Mouse (Mus musculus) embryonic facial prominence, embryonic 15.5 days (tissue): Measurements from ENCODE around the gene Rps16. TPM values are rescaled to one million over a fixed set of nuclear protein-coding genes. Genes with fewer than 3 reads are reported as not detected.

Source experiments
- ATAC-seq: fragments of 200-750 bp; cut with Nextera tagmentation; 2 replicates; pipeline ENCODE4 v1.8.0; 2017; ENCODE audit warnings: low read depth, moderate TSS enrichment; ENCODE audit not compliant: insufficient number of reproducible peaks, low FRiP score, low TSS enrichment
- H3K27ac ChIP-seq: fragments of 300-500 bp; sonication (generic); replicated peaks from 2 replicates; pipeline ENCODE4 v1.5.1; 2015; ENCODE audit warnings: mild to moderate bottlenecking, inconsistent platforms
- H3K27me3 ChIP-seq: fragments of 300-500 bp; sonication (generic); 2 replicates; pipeline ENCODE4 v1.6.1; 2015; ENCODE audit warnings: inconsistent platforms
- H3K36me3 ChIP-seq: fragments of 300-500 bp; sonication (generic); 2 replicates; pipeline ENCODE4 v1.6.1; 2015; ENCODE audit warnings: mild to moderate bottlenecking, inconsistent platforms
- H3K4me1 ChIP-seq: fragments of 300-500 bp; sonication (generic); 2 replicates; pipeline ENCODE4 v1.6.1; 2015; ENCODE audit warnings: inconsistent platforms
- H3K4me2 ChIP-seq: fragments of 300-500 bp; sonication (generic); replicated peaks from 2 replicates; pipeline ENCODE4 v1.6.1; 2015; ENCODE audit warnings: mild to moderate bottlenecking, inconsistent platforms
- H3K4me3 ChIP-seq: fragments of 300-500 bp; sonication (generic); replicated peaks from 2 replicates; pipeline ENCODE4 v1.5.1; 2015; ENCODE audit warnings: mild to moderate bottlenecking, inconsistent platforms
- H3K9ac ChIP-seq: fragments of 300-500 bp; sonication (generic); 2 replicates; pipeline ENCODE4 v1.6.1; 2015; ENCODE audit warnings: inconsistent platforms
- H3K9me3 ChIP-seq: fragments of 300-500 bp; sonication (generic); replicated peaks from 2 replicates; pipeline ENCODE4 v1.6.1; 2016; ENCODE audit warnings: inconsistent platforms
- WGBS: fragments of 180-500 bp; shearing (Covaris S2); methylation state at CpG from one replicate; pipeline ENCODE4 v1.1.7; 2015; 5-methylcytosine and 5-hydroxymethylcytosine counted together
- polyA plus RNA-seq: library from polyadenylated mRNA; unstranded; fragments of >200 nt; fragmentation: Nextera tagmentation; extraction: Ambion mirVana; gene quantifications from 2 replicates; pipeline ENCODE4 v1.2.1, GENCODE M21; 2015

Rps16 gene
- polyA plus RNA-seq, 1 experiment from 2014 or later: 1,004 TPM

DNA sequence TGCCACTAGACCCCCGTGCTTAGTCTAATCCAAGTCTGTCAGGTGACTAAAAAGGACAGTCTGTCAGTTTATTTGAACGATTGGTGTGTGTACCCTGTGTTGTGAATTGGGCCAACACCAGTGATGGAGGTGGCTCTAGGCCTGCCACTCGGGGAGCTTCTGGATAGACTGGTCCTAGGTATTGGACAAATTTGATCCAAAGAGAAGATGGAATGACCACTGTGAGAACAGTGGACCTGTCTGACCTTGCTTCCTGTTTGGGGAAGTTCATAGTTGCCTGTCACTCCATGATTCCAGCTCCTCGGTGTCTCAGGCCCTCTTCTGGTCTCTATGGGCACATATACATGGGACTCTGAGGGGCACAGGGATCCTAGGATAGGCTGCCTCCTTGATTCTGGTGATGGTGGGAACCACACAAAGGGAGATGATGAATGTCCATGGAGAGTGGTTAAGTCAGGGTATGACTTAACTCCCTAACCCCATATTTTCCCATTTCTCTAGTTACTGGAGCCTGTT lies 1.3 kb downstream of the Rps16 start:
- peak overlapping the region; percentile 97 for H3K9ac ChIP-seq
- no peaks in the 10 kb centered on the region for H3K9me3 ChIP-seq
- ATAC-seq: no peak
- peaks cover 29% of the 10 kb centered on the region for H3K4me1 ChIP-seq
- 31% methylated on average over 4 of the region's 4 CpGs for WGBS
- peaks cover 35% of the 10 kb centered on the region for H3K36me3 ChIP-seq
- H3K27ac ChIP-seq: no peak overlapping the region; the same call in 1 of the 2 replicates
- peak overlapping the region; percentile 90 for H3K4me3 ChIP-seq
- H3K27me3 ChIP-seq: no peaks in the 10 kb centered on the region
- peak overlapping the region; percentile 73 for H3K4me2 ChIP-seq

DNA sequence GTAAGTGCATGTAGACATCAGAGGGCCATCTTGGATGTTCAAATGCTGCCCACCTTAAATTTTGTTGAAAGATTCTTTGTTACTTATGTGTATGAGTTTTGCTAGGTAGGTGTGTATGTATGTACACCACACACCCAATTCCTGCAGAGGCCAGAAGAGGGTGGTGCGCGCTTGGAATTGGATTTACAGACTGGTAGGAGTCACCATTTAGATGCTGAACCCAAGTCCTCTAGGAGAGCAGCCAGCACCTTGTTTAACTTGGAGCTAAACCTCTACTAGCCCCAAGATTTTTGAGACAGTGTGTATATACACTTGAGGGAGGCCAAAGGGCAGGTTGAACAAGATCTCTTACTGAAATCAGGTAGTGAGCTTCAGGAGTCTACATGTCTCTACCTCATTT lies 2.8 kb downstream of the Rps16 start:
- no peak overlapping the region for H3K4me2 ChIP-seq
- no peak for ATAC-seq
- H3K4me1 ChIP-seq: peaks cover 45% of the 10 kb centered on the region
- H3K9me3 ChIP-seq: no peaks in the 10 kb centered on the region
- no peaks in the 10 kb centered on the region for H3K27me3 ChIP-seq
- H3K36me3 ChIP-seq: peaks cover 35% of the 10 kb centered on the region
- no peak overlapping the region for H3K27ac ChIP-seq
- no peak overlapping the region for H3K9ac ChIP-seq
- 96% methylated on average over 2 of the region's 2 CpGs for WGBS
- H3K4me3 ChIP-seq: no peak overlapping the region

DNA sequence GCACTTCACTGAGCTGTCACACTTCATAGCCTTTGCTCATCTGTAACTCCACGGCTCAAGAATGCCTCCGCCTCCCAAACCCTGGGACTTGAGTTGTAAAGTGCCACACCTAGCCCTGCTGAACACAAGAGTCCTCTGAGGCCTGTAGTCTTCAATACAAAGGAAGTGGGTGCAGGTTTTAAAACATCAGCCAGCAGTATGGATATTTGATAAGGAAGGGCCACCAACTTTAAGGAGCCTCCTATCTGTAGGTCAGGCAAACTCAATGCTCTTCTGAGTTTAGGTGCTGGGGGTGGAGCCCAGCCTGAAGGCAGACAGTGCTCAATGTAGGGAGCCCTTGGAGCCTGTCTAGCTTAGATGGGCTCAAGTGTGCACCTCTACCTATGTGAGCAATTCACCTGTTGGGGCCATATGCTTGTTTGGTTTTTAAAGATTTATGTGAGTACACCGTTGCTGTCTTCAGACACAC lies 3.7 kb downstream of the Rps16 start:
- Histone ChIP-seq H3K27ac (no peak overlapping the region), H3K9ac (no peak overlapping the region), H3K9me3 (no peaks in the 10 kb centered on the region), H3K4me1 (peaks cover 49% of the 10 kb centered on the region), H3K27me3 (no peaks in the 10 kb centered on the region), H3K36me3 (peaks cover 41% of the 10 kb centered on the region), H3K4me3 (no peak overlapping the region), H3K4me2 (no peak overlapping the region)
- ATAC-seq: no peak
- WGBS: 87% methylated on average over 3 of the region's 3 CpGs

DNA sequence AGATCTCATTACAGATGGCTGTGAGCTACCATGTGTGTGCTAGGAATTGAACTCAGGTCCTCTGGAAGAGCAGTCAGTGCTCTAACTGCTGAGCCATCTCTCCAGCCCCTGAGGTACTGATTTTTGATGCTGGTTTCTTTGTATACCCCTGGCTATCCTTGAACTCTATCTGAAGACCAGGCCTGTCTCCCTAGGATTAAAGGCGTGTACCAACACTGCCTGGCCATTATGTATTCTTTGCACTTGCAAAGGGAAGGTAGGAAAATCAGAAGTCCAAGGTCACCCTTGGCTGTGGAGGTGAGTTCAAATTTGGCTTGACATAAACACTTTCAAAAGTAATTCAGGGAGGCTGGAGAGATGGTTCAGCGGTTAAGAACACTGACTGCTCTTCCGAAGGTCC lies 4.1 kb downstream of the Rps16 start:
- H3K27ac ChIP-seq: no peak overlapping the region
- ATAC-seq: no peak
- no peak overlapping the region for H3K4me3 ChIP-seq
- no peak overlapping the region for H3K4me2 ChIP-seq
- 94% methylated on average over 3 of the region's 3 CpGs for WGBS
- peaks cover 47% of the 10 kb centered on the region for H3K4me1 ChIP-seq
- peaks cover 45% of the 10 kb centered on the region for H3K36me3 ChIP-seq
- H3K9me3 ChIP-seq: no peaks in the 10 kb centered on the region
- no peak overlapping the region for H3K9ac ChIP-seq
- H3K27me3 ChIP-seq: no peaks in the 10 kb centered on the region

DNA sequence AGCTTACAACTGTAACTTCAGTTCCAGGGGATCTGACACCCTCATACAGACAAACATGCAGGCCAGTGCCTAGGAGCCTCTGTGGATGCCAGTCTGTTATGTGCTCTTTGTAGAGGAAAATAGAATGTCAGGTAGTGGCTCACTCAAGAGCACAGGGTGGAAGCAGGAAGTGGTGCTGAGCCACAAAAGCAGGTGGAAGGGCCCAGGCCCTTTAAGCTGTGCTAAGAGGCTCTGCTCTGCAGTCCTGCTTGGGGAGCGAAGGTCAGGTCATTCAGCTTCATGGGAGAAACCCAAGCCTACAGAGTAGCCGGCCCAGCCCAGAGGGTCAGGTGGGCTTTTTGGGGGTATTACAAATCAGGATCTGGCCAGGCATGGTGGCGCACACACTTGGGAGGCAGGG lies 4.8 kb downstream of the Rps16 start:
- H3K27ac ChIP-seq: no peak overlapping the region
- H3K36me3 ChIP-seq: peaks cover 51% of the 10 kb centered on the region
- peaks cover 46% of the 10 kb centered on the region for H3K4me1 ChIP-seq
- no peak overlapping the region for H3K4me3 ChIP-seq
- no peak overlapping the region for H3K9ac ChIP-seq
- ATAC-seq: no peak
- H3K27me3 ChIP-seq: no peaks in the 10 kb centered on the region
- H3K4me2 ChIP-seq: no peak overlapping the region
- WGBS: 87% methylated on average over 3 of the region's 3 CpGs
- H3K9me3 ChIP-seq: no peaks in the 10 kb centered on the region

DNA sequence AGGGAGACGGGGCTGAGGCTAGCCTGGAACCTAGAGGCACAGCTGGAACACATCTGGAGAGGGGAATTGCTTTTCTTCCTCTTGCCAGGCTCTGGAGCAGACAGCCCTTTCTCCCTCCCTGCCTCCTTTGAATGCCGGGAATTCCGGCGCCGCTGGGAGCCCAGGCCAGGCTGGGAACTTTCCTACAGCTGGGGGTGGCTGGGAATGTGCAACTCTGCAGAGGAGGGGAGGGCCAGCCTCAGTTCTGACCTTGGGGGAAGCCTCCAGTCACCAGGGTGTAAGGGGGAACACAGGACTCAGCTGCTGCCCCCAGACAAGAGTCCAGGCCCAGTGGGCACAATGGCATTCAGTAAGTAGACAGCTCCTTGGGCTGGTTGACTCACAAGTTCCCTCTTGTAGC lies 6.5 kb downstream of the Rps16 start:
- peaks cover 65% of the 10 kb centered on the region for H3K36me3 ChIP-seq
- 0 out of 2 replicates have a peak overlapping the region, but pooled peaks have one; percentile 6 for H3K4me3 ChIP-seq
- H3K27me3 ChIP-seq: no peaks in the 10 kb centered on the region
- H3K9me3 ChIP-seq: no peaks in the 10 kb centered on the region
- H3K9ac ChIP-seq: no peak overlapping the region
- ATAC-seq: 0 out of 2 replicates have a peak, but pooled peaks have one; percentile 32
- peak overlapping the region; percentile 85 for H3K27ac ChIP-seq
- peaks cover 40% of the 10 kb centered on the region for H3K4me1 ChIP-seq
- 5% methylated on average over 4 of the region's 5 CpGs for WGBS
- H3K4me2 ChIP-seq: no peak overlapping the region

DNA sequence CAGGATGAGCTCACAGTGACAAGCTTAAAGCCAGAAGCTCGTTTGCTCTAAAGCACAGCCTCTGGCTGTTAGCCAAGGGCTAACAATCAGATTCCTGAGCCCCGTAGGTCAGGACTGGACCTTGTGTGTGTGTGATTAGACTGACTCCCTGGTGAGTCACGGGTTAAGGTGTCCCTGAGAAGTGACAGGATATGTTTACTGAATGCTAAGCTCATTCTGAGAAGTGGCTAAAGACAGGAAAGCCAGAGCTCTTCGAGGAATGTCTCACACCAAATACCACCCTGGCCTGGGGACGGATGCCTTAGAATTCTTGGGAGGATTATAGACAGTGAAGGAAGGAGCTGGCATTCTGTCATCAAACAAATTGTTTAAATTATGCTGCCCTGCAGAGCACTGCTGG lies 7.5 kb downstream of the Rps16 start:
- no peaks in the 10 kb centered on the region for H3K9me3 ChIP-seq
- 0 out of 2 replicates have a peak overlapping the region, but pooled peaks have one; percentile 17 for H3K4me2 ChIP-seq
- H3K9ac ChIP-seq: no peak overlapping the region
- peaks cover 65% of the 10 kb centered on the region for H3K36me3 ChIP-seq
- 3% methylated on average over 5 of the region's 5 CpGs for WGBS
- H3K27me3 ChIP-seq: no peaks in the 10 kb centered on the region
- H3K4me3 ChIP-seq: no peak overlapping the region
- peak overlapping the region; percentile 85 for H3K27ac ChIP-seq
- peak; percentile 31 for ATAC-seq
- H3K4me1 ChIP-seq: peaks cover 38% of the 10 kb centered on the region

DNA sequence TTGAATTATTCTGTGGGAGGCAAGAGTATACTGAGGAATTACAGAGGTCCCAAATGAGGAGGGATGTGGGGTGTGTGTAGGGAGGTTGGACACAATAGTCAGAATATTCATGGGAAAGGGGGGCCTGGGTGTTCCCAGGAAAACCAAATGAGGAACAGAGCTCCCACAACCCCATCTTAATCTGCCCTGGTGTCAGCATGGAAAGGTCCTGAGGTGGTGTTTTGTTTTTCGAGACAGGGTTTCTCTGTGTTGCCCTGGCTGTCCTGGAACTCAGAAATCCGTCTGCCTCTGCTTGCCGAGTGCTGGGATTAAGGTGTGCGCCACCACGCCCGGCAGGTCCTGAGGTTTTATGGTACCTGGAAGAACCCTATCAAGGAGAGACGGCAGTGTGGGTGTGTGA lies 8.0 kb downstream of the Rps16 start:
- Histone ChIP-seq H3K9ac (no peak overlapping the region), H3K27me3 (no peaks in the 10 kb centered on the region), H3K4me1 (peaks cover 38% of the 10 kb centered on the region), H3K36me3 (peaks cover 64% of the 10 kb centered on the region), H3K4me3 (no peak overlapping the region), H3K9me3 (no peaks in the 10 kb centered on the region), H3K27ac (peak overlapping the region; percentile 85), H3K4me2 (no peak overlapping the region)
- 45% methylated on average over 7 of the region's 7 CpGs for WGBS
- ATAC-seq: peak; percentile 40; the same call in 1 of the 2 replicates

DNA sequence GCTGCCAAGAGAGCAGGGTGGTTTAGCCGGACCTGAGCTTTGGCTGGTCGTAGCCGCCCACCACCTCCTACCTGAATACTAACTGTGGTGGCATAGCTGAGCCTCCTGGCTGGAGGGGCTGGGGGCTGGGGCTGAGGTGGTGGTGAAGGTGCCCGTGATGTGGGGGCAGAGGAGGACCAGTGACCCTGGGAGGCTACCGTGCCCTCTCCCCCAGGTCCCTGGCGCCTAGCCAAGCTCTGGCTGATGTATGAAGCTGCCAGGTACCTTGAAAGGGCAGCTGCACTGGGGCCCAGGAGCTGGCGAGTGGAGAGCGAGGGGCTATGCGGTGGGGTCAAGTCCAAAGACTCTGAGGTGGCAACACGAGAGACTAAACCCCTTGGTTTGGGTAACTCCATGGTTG lies 9.4 kb downstream of the Rps16 start:
- H3K4me2 ChIP-seq: no peak overlapping the region
- H3K27me3 ChIP-seq: no peaks in the 10 kb centered on the region
- no peak overlapping the region for H3K27ac ChIP-seq
- peaks cover 38% of the 10 kb centered on the region for H3K4me1 ChIP-seq
- H3K9me3 ChIP-seq: no peaks in the 10 kb centered on the region
- WGBS: 92% methylated on average over 10 of the region's 10 CpGs
- H3K4me3 ChIP-seq: no peak overlapping the region
- no peak for ATAC-seq
- peaks cover 64% of the 10 kb centered on the region for H3K36me3 ChIP-seq
- no peak overlapping the region for H3K9ac ChIP-seq

DNA sequence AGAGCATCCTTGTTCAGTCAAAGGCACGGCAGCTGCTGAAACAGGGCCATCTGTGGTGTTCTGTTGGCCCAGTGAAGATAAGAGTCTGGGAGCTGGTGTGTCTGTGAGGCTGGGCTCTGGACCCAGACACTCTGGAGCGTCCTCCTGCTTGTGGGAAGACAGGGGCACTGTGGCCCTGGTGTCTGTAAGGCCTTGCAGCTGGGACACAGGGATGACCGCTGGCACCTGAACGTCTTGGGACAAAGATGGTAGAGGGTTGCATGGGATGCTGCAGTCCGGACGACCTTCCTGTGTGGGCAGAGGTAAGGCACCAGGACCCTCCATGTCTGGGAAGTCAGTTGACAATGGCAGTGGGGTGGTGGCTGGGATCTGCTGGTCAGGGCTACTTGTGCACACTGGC lies 9.8 kb downstream of the Rps16 start:
- H3K4me1 ChIP-seq: peaks cover 38% of the 10 kb centered on the region
- no peak overlapping the region for H3K4me3 ChIP-seq
- H3K27me3 ChIP-seq: no peaks in the 10 kb centered on the region
- ATAC-seq: no peak
- 91% methylated on average over 6 of the region's 6 CpGs for WGBS
- H3K4me2 ChIP-seq: no peak overlapping the region
- no peak overlapping the region for H3K27ac ChIP-seq
- H3K9me3 ChIP-seq: no peaks in the 10 kb centered on the region
- H3K36me3 ChIP-seq: peaks cover 64% of the 10 kb centered on the region
- H3K9ac ChIP-seq: no peak overlapping the region

DNA sequence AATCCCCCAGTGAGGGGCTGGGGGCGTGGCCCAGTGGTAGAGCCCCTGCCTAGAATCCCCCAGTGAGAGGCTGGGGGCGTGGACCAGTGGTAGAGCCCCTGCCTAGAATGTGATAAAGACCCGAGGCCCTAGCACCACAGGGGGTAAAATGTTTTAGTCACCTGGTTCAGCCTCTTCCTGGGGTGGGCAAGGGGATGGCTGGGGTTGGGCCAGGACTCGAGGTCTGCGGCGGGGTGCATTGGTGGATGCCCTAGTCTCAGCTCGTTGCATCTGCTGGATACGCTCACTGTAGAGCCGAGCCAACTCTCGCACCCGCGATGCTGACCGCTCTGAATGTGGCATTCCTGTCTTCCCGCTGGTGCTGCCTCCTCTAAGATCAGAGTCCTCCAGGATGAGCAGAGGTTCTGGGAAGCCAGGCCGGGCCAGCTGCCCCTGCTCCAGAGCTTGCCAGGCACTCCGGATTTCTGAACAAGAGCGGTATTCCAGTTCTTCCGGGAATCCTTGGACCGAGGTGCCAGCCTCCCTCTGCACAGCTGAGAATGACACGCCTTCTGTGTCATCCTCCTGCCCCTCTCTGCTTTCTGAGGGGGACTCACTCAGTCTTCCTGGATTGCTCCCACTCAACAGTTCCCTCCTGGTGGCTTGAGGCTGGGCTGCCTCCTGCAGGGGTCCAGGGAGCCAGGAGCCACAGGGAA lies 11.3 kb downstream of the Rps16 start:
- no peak for ATAC-seq
- Histone ChIP-seq H3K4me2 (no peak overlapping the region), H3K27ac (no peak overlapping the region), H3K9me3 (no peaks in the 10 kb centered on the region), H3K4me3 (no peak overlapping the region), H3K9ac (no peak overlapping the region), H3K4me1 (peaks cover 34% of the 10 kb centered on the region), H3K36me3 (peaks cover 78% of the 10 kb centered on the region), H3K27me3 (no peaks in the 10 kb centered on the region)
- 93% methylated on average over 20 of the region's 20 CpGs for WGBS
